Mouse (Mus musculus): Measurements from ENCODE around the gene Bloc1s1. TPM values are rescaled to one million over a fixed set of nuclear protein-coding genes. Genes with fewer than 3 reads are reported as not detected.

Gene Bloc1s1
- polyA plus RNA-seq, 1 experiment from 2014 or later = 194 TPM

- ATAC-seq = no peak
- no peak overlapping the region for H3K27ac ChIP-seq
- 16% methylated on average over 5 of the region's 5 CpGs for WGBS
Observed at GRCm38 (mm10) chr10:128913219-128913618, 10.6 kb downstream of the Bloc1s1 start.

DNA sequence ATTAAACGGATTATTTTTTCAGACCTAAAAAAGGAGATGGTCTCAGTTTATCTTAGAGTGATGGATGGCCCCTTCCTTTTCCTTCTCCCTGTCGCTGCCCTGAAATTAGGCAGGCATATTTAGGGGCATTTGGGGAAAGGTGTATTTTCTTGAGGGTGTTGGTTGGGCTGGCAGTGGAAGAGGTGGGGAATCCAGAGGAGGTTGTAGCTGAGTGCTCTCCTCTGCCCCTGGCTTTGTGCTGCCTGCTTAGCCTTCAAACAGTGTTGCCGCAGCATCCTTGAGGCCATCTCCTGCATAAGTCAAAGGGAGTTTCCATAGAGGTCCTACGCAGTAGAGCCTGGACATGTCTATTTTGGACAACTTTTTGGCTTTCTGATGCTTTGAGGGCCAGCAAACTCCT lies 11.0 kb downstream of the Bloc1s1 start:
- no peak overlapping the region for H3K4me2 ChIP-seq (replicated peaks)
- H3K9me3 ChIP-seq = no peaks in the 10 kb centered on the region
- 64% methylated on average over 4 of the region's 4 CpGs for WGBS
- H3K27ac ChIP-seq = 0 out of 2 replicates have a peak overlapping the region, but pooled peaks have one; percentile 22
- H3K4me1 ChIP-seq (replicated peaks) = peaks cover 21% of the 10 kb centered on the region
- H3K27me3 ChIP-seq (replicated peaks) = no peaks in the 10 kb centered on the region
- peaks cover 26% of the 10 kb centered on the region for H3K36me3 ChIP-seq
- H3K4me3 ChIP-seq (replicated peaks) = no peak overlapping the region
- no peak for ATAC-seq
- no peak overlapping the region for H3K9ac ChIP-seq

More at GRCm38 (mm10) chr10:128913219-128913618, 10.6 kb downstream of the Bloc1s1 start:
- Histone ChIP-seq H3K9me3 (no peaks in the 10 kb centered on the region), H3K4me1 (replicated peaks) (peaks cover 21% of the 10 kb centered on the region), H3K27me3 (replicated peaks) (no peaks in the 10 kb centered on the region), H3K4me2 (replicated peaks) (no peak overlapping the region), H3K9ac (no peak overlapping the region), H3K36me3 (peaks cover 29% of the 10 kb centered on the region), H3K4me3 (replicated peaks) (no peak overlapping the region)

GRCm38 (mm10) chr10:128912268-128912667 lies 11.6 kb downstream of the Bloc1s1 start:
- H3K9me3 ChIP-seq = no peaks in the 10 kb centered on the region
- no peak for ATAC-seq
- H3K27me3 ChIP-seq (replicated peaks) = no peaks in the 10 kb centered on the region
- H3K4me2 ChIP-seq (replicated peaks) = no peak overlapping the region
- no peak overlapping the region for H3K27ac ChIP-seq
- H3K4me1 ChIP-seq (replicated peaks) = peaks cover 21% of the 10 kb centered on the region
- H3K9ac ChIP-seq = no peak overlapping the region
- no peak overlapping the region for H3K4me3 ChIP-seq (replicated peaks)
- H3K36me3 ChIP-seq = peaks cover 21% of the 10 kb centered on the region
- WGBS = 94% methylated on average over 4 of the region's 4 CpGs

GRCm38 (mm10) chr10:128911430-128911829 lies 12.4 kb downstream of the Bloc1s1 start:
- no peak for ATAC-seq
- no peaks in the 10 kb centered on the region for H3K9me3 ChIP-seq
- 89% methylated on average over 6 of the region's 6 CpGs for WGBS
- H3K4me1 ChIP-seq (replicated peaks) = peaks cover 21% of the 10 kb centered on the region
- 0 out of 2 replicates have a peak overlapping the region, but pooled peaks have one; percentile 90 for H3K9ac ChIP-seq
- H3K4me2 ChIP-seq (replicated peaks) = peak overlapping the region; percentile 84
- peak overlapping the region; percentile 75 for H3K4me3 ChIP-seq (replicated peaks)
- H3K27ac ChIP-seq = no peak overlapping the region
- H3K36me3 ChIP-seq = peaks cover 14% of the 10 kb centered on the region
- H3K27me3 ChIP-seq (replicated peaks) = no peaks in the 10 kb centered on the region

- Histone ChIP-seq H3K9ac (peak overlapping the region; percentile 90), H3K4me1 (replicated peaks) (peaks cover 21% of the 10 kb centered on the region), H3K27ac (peak overlapping the region; percentile 92), H3K9me3 (no peaks in the 10 kb centered on the region), H3K4me3 (replicated peaks) (peak overlapping the region; percentile 75), H3K27me3 (replicated peaks) (no peaks in the 10 kb centered on the region), H3K36me3 (peaks cover 12% of the 10 kb centered on the region), H3K4me2 (replicated peaks) (peak overlapping the region; percentile 84)
- WGBS = under 1% methylated on average over 66 of the region's 66 CpGs
- ATAC-seq = peak; percentile 58
Observed at GRCm38 (mm10) chr10:128910066-128910841, 13.6 kb downstream of the Bloc1s1 start.

- 1% methylated on average over 38 of the region's 41 CpGs for WGBS
- Histone ChIP-seq H3K27me3 (replicated peaks) (no peaks in the 10 kb centered on the region), H3K4me2 (replicated peaks) (peak overlapping the region; percentile 84), H3K9ac (peak overlapping the region; percentile 90), H3K27ac (peak overlapping the region; percentile 92), H3K9me3 (no peaks in the 10 kb centered on the region), H3K4me1 (replicated peaks) (peaks cover 21% of the 10 kb centered on the region), H3K36me3 (peaks cover 11% of the 10 kb centered on the region), H3K4me3 (replicated peaks) (peak overlapping the region; percentile 75)
- peak; percentile 88 for ATAC-seq
Observed at GRCm38 (mm10) chr10:128909567-128910028, 14.2 kb downstream of the Bloc1s1 start.

- H3K4me1 ChIP-seq (replicated peaks) = peaks cover 21% of the 10 kb centered on the region
- H3K4me2 ChIP-seq (replicated peaks) = peak overlapping the region; percentile 84
- peak overlapping the region; percentile 75 for H3K4me3 ChIP-seq (replicated peaks)
- H3K27ac ChIP-seq = peak overlapping the region; percentile 92
- no peaks in the 10 kb centered on the region for H3K27me3 ChIP-seq (replicated peaks)
- H3K9ac ChIP-seq = peak overlapping the region; percentile 90
- WGBS = 47% methylated on average over 13 of the region's 13 CpGs
- ATAC-seq = peak; percentile 56
- H3K36me3 ChIP-seq = peaks cover 6% of the 10 kb centered on the region
- H3K9me3 ChIP-seq = no peaks in the 10 kb centered on the region
Observed at GRCm38 (mm10) chr10:128908778-128909448, 14.9 kb downstream of the Bloc1s1 start.

GRCm38 (mm10) chr10:128904812-128905211 lies 19.0 kb downstream of the Bloc1s1 start:
- WGBS = 70% methylated on average over 5 of the region's 5 CpGs
- H3K27me3 ChIP-seq (replicated peaks) = no peaks in the 10 kb centered on the region
- H3K4me3 ChIP-seq (replicated peaks) = no peak overlapping the region
- no peaks in the 10 kb centered on the region for H3K9me3 ChIP-seq
- no peak for ATAC-seq
- no peaks in the 10 kb centered on the region for H3K36me3 ChIP-seq
- H3K4me1 ChIP-seq (replicated peaks) = peaks cover 9% of the 10 kb centered on the region; the same call in 1 of the 2 replicates
- no peak overlapping the region for H3K27ac ChIP-seq
- H3K4me2 ChIP-seq (replicated peaks) = no peak overlapping the region
- H3K9ac ChIP-seq = no peak overlapping the region

DNA sequence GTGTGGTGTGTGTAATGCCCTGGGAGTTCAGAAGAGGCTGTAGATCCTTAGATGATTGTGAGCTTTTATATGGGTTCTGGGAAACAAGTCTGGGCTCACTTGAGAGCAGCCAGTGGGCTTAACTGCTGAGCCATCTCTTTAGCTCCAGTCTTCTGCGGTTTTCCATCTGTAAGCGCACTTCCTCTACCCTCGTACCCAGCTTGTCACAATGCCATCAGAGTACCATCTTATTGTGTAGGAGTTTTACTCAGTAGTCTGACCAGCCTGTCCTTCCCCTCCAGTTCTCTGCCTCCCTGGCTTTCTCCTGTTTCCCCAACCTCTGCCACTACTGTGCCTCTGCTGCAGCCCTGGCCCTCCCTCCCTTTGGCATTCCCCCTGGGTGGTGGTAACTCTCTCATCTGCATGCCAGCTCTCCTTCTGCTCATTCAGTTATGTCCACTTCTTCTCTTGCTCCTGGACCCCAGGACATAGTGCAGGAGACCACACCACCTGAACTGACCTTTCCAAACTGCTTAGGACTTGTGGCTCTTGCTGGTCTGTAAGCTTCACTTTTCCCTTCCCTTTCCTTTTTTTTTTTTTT lies 21.3 kb downstream of the Bloc1s1 start:
- Histone ChIP-seq H3K4me2 (replicated peaks) (no peak overlapping the region), H3K27ac (no peak overlapping the region), H3K9ac (no peak overlapping the region), H3K27me3 (replicated peaks) (no peaks in the 10 kb centered on the region), H3K9me3 (no peaks in the 10 kb centered on the region), H3K4me1 (replicated peaks) (no peaks in the 10 kb centered on the region), H3K4me3 (replicated peaks) (no peak overlapping the region), H3K36me3 (no peaks in the 10 kb centered on the region)
- WGBS = 81% methylated on average over 3 of the region's 3 CpGs
- no peak for ATAC-seq

GRCm38 (mm10) chr10:128901409-128901808 lies 22.4 kb downstream of the Bloc1s1 start:
- no peak for ATAC-seq
- WGBS = 80% methylated on average over 1 of the region's 1 CpGs
- Histone ChIP-seq H3K27me3 (replicated peaks) (peaks cover 5% of the 10 kb centered on the region), H3K9ac (no peak overlapping the region), H3K27ac (no peak overlapping the region), H3K9me3 (no peaks in the 10 kb centered on the region), H3K36me3 (no peaks in the 10 kb centered on the region), H3K4me2 (replicated peaks) (no peak overlapping the region), H3K4me1 (replicated peaks) (no peaks in the 10 kb centered on the region), H3K4me3 (replicated peaks) (no peak overlapping the region)

DNA sequence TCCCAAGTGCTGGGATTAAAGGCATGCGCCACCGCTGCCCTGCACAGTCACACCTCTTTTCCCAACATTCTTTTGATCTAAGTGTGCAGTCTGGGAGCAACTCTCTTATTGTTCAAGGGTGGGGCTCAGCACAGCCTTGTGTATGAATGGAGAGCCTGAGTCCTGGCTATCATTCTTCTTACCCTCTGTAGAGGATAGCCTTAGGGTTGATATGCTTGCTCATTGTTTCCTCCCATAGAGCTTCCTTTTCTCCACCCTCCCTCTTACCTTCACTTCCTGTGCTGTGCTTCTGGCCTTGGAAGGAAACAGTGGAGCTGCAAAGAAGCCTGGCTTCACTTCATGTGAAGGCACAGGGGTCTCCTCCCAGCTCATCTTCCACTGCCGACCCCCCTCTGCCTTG lies 23.1 kb downstream of the Bloc1s1 start, which contains the start of gene Cd63:
TSS of gene Cd63 (plus strand) at position 292 of the 400 bp plus-strand sequence.
- H3K9me3 ChIP-seq = no peaks in the 10 kb centered on the region
- H3K9ac ChIP-seq = no peak within 1 kb of the TSS
- H3K4me3 ChIP-seq (replicated peaks) = no peak within 1 kb of the TSS
- H3K36me3 ChIP-seq = no peaks in the 10 kb centered on the region
- peaks cover 10% of the 10 kb centered on the region for H3K27me3 ChIP-seq (replicated peaks)
- 71% methylated on average over 3 of the region's 3 CpGs for WGBS
- no peak within 1 kb of the TSS for H3K27ac ChIP-seq
- H3K4me2 ChIP-seq (replicated peaks) = no peak within 1 kb of the TSS
- ATAC-seq = no peak
- H3K4me1 ChIP-seq (replicated peaks) = 0 out of 2 replicates have a peak, but pooled peaks cover 7% of the 10 kb centered on the region

All from intestine, embryonic 15.5 days (tissue).